Mouse (Mus musculus) embryonic facial prominence, embryonic 11.5 days (tissue): Measurements from ENCODE around the gene Nthl1. TPM values are rescaled to one million over a fixed set of nuclear protein-coding genes. Genes with fewer than 3 reads are reported as not detected.

Experiments
- ATAC-seq: fragments of 200-750 bp; cut with Nextera tagmentation; replicated peaks from 2 replicates; pipeline ENCODE4 v1.8.0; 2017; ENCODE audit warnings: low read depth; ENCODE audit not compliant: insufficient number of reproducible peaks, low FRiP score, low TSS enrichment
- DNase-seq: peaks from one replicate; pipeline ENCODE4 v3.0.0-alpha.2; 2015; ENCODE audit warnings: low spot score
- H3K27ac ChIP-seq: fragments of 300-500 bp; sonication (generic); replicated peaks from 2 replicates; pipeline ENCODE4 v1.5.1; 2014; ENCODE audit warnings: mild to moderate bottlenecking, low read depth, low read length, control low read depth
- H3K27me3 ChIP-seq: fragments of 300-500 bp; sonication (generic); 2 replicates; pipeline ENCODE4 v1.6.1; 2014; ENCODE audit warnings: mild to moderate bottlenecking, low read length, moderate library complexity, mixed read lengths; ENCODE audit not compliant: control insufficient read depth, insufficient read depth
- H3K36me3 ChIP-seq: fragments of 300-500 bp; sonication (generic); replicated peaks from 2 replicates; pipeline ENCODE4 v1.6.1; 2014; ENCODE audit warnings: low read depth, mild to moderate bottlenecking, low read length, moderate library complexity, mixed read lengths; ENCODE audit not compliant: control insufficient read depth, insufficient read depth
- H3K4me1 ChIP-seq: fragments of 300-500 bp; sonication (generic); 2 replicates; pipeline ENCODE4 v1.6.1; 2014; ENCODE audit warnings: low read length, mixed read lengths; ENCODE audit not compliant: control insufficient read depth, insufficient read depth
- H3K4me2 ChIP-seq: fragments of 300-500 bp; sonication (generic); 2 replicates; pipeline ENCODE4 v1.6.1; 2014; ENCODE audit warnings: low read depth, mild to moderate bottlenecking, control low read depth, low read length, moderate library complexity
- H3K4me3 ChIP-seq: fragments of 300-500 bp; sonication (generic); 2 replicates; pipeline ENCODE4 v1.5.1; 2014; ENCODE audit warnings: low read depth, low read length, control low read depth
- H3K9ac ChIP-seq: fragments of 300-500 bp; sonication (generic); replicated peaks from 2 replicates; pipeline ENCODE4 v1.6.1; 2014; ENCODE audit warnings: mild to moderate bottlenecking, control low read depth, low read length
- H3K9me3 ChIP-seq: fragments of 300-500 bp; sonication (generic); replicated peaks from 2 replicates; pipeline ENCODE4 v1.6.1; 2016; ENCODE audit warnings: mild to moderate bottlenecking, low read length, inconsistent platforms, mixed read lengths; ENCODE audit not compliant: control insufficient read depth
- WGBS: fragments of 180-500 bp; shearing (Covaris S2); extraction: QIAGEN DNeasy Blood & Tissue Kit; methylation state at CpG from one replicate; pipeline ENCODE4 v1.1.7; 2014; 5-methylcytosine and 5-hydroxymethylcytosine counted together
- polyA plus RNA-seq: library from polyadenylated mRNA; unstranded; fragments of >200 nt; fragmentation: Nextera tagmentation; extraction: Ambion mirVana; gene quantifications from 2 replicates; pipeline ENCODE4 v1.2.1, GENCODE M21; 2014

The Nthl1 gene
- polyA plus RNA-seq, 1 experiment from 2014 or later: 18.6 TPM

GRCm38 (mm10) chr17:24632813-24633449, 451 bp downstream of the Nthl1 start:
- peak; percentile 14; the same call in 1 of the 2 replicates for ATAC-seq

GRCm38 (mm10) chr17:24633831-24634230, 1.4 kb downstream of the Nthl1 start:
- Histone ChIP-seq H3K27me3 (no peaks in the 10 kb centered on the region), H3K27ac (no peak overlapping the region), H3K9ac (no peak overlapping the region), H3K4me3 (no peak overlapping the region), H3K9me3 (no peaks in the 10 kb centered on the region), H3K4me2 (no peak overlapping the region), H3K4me1 (peaks cover 6% of the 10 kb centered on the region; the same call in 1 of the 2 replicates), H3K36me3 (peaks cover 3% of the 10 kb centered on the region)
- no peak for ATAC-seq
- 92% methylated on average over 11 of the region's 11 CpGs for WGBS
- no peak for DNase-seq

More at GRCm38 (mm10) chr17:24632813-24633449, 451 bp downstream of the Nthl1 start:
- peak overlapping the region; percentile 69 for H3K4me3 ChIP-seq
- WGBS: 10% methylated on average over 22 of the region's 22 CpGs
- H3K9ac ChIP-seq: peak overlapping the region; percentile 76
- no peaks in the 10 kb centered on the region for H3K27me3 ChIP-seq
- H3K9me3 ChIP-seq: no peaks in the 10 kb centered on the region
- no peak for DNase-seq
- H3K36me3 ChIP-seq: peaks cover 3% of the 10 kb centered on the region
- H3K4me2 ChIP-seq: peak overlapping the region; percentile 65
- H3K27ac ChIP-seq: peak overlapping the region; percentile 68; the same call in 1 of the 2 replicates
- H3K4me1 ChIP-seq: peaks cover 6% of the 10 kb centered on the region; the same call in 1 of the 2 replicates

GRCm38 (mm10) chr17:24635024-24635423, 2.5 kb downstream of the Nthl1 start:
- no peak for DNase-seq
- peaks cover 11% of the 10 kb centered on the region for H3K4me1 ChIP-seq
- H3K9me3 ChIP-seq: no peaks in the 10 kb centered on the region
- H3K4me3 ChIP-seq: no peak overlapping the region
- no peak overlapping the region for H3K27ac ChIP-seq
- no peak for ATAC-seq
- H3K4me2 ChIP-seq: no peak overlapping the region
- H3K27me3 ChIP-seq: no peaks in the 10 kb centered on the region
- H3K36me3 ChIP-seq: no peaks in the 10 kb centered on the region; the same call in 1 of the 2 replicates
- H3K9ac ChIP-seq: no peak overlapping the region
- WGBS: 94% methylated on average over 4 of the region's 4 CpGs

GRCm38 (mm10) chr17:24635694-24636093, 3.2 kb downstream of the Nthl1 start:
- DNase-seq (no peak), ATAC-seq (no peak)
- no peaks in the 10 kb centered on the region for H3K36me3 ChIP-seq
- H3K4me2 ChIP-seq: no peak overlapping the region
- no peak overlapping the region for H3K4me3 ChIP-seq
- 91% methylated on average over 5 of the region's 5 CpGs for WGBS
- H3K9ac ChIP-seq: no peak overlapping the region
- H3K27ac ChIP-seq: no peak overlapping the region
- H3K4me1 ChIP-seq: peaks cover 14% of the 10 kb centered on the region
- no peaks in the 10 kb centered on the region for H3K9me3 ChIP-seq
- H3K27me3 ChIP-seq: no peaks in the 10 kb centered on the region

GRCm38 (mm10) chr17:24636781-24637481, 4.5 kb downstream of the Nthl1 start:
- Histone ChIP-seq H3K4me2 (no peak overlapping the region), H3K36me3 (no peaks in the 10 kb centered on the region), H3K27me3 (no peaks in the 10 kb centered on the region), H3K27ac (no peak overlapping the region), H3K9me3 (no peaks in the 10 kb centered on the region), H3K9ac (no peak overlapping the region), H3K4me1 (peaks cover 11% of the 10 kb centered on the region), H3K4me3 (no peak overlapping the region)
- DNase-seq (no peak), ATAC-seq (no peak)
- WGBS: 61% methylated on average over 5 of the region's 5 CpGs

GRCm38 (mm10) chr17:24638214-24638613, 5.7 kb downstream of the Nthl1 start:
- H3K36me3 ChIP-seq: no peaks in the 10 kb centered on the region
- H3K4me2 ChIP-seq: no peak overlapping the region
- H3K27me3 ChIP-seq: no peaks in the 10 kb centered on the region
- H3K9ac ChIP-seq: no peak overlapping the region
- ATAC-seq (no peak), DNase-seq (no peak)
- H3K27ac ChIP-seq: peak overlapping the region; percentile 91; the same call in 1 of the 2 replicates
- peaks cover 8% of the 10 kb centered on the region for H3K4me1 ChIP-seq
- 87% methylated on average over 4 of the region's 4 CpGs for WGBS
- no peaks in the 10 kb centered on the region for H3K9me3 ChIP-seq
- H3K4me3 ChIP-seq: no peak overlapping the region

- H3K36me3 ChIP-seq: no peaks in the 10 kb centered on the region
- WGBS: 47% methylated on average over 9 of the region's 9 CpGs
- H3K27me3 ChIP-seq: no peaks in the 10 kb centered on the region
- no peaks in the 10 kb centered on the region for H3K9me3 ChIP-seq
- peaks cover 8% of the 10 kb centered on the region for H3K4me1 ChIP-seq
- DNase-seq: no peak
- H3K27ac ChIP-seq: peak overlapping the region; percentile 91
- H3K4me2 ChIP-seq: no peak overlapping the region
- no peak overlapping the region for H3K9ac ChIP-seq
- no peak overlapping the region for H3K4me3 ChIP-seq
- ATAC-seq: 0 out of 2 replicates have a peak, but pooled peaks have one; percentile 7
Measured at GRCm38 (mm10) chr17:24638840-24639239, 6.4 kb downstream of the Nthl1 start.

- DNase-seq (peak; percentile 84), ATAC-seq (peak; percentile 76)
- Histone ChIP-seq H3K4me2 (peak overlapping the region; percentile 24; the same call in 1 of the 2 replicates), H3K27ac (peak overlapping the region; percentile 91), H3K27me3 (no peaks in the 10 kb centered on the region), H3K36me3 (no peaks in the 10 kb centered on the region), H3K4me1 (peaks cover 14% of the 10 kb centered on the region), H3K4me3 (no peak overlapping the region), H3K9ac (peak overlapping the region; percentile 29), H3K9me3 (no peaks in the 10 kb centered on the region)
- WGBS: 29% methylated on average over 5 of the region's 5 CpGs
Measured at GRCm38 (mm10) chr17:24639571-24639988, 7.1 kb downstream of the Nthl1 start.
